Mouse (Mus musculus) embryonic fibroblast, embryonic 13.5 days (primary cell): ENCODE results near the gene Scd3. TPM values are rescaled to one million over a fixed set of nuclear protein-coding genes. Genes with fewer than 3 reads are reported as not detected.
"Not testable (repeated sequence)": the region's sequence is repeated elsewhere in the genome, so short reads cannot be mapped to it uniquely, and the experiment has no call there.

ENCODE experiments used
- H3K27ac ChIP-seq: 2 replicates; pipeline ENCODE4 v1.5.1; 2012; ENCODE audit warnings: low read length, control low read depth, inconsistent platforms; ENCODE audit not compliant: insufficient read depth
- H3K4me1 ChIP-seq: 2 replicates; pipeline ENCODE4 v1.6.1; 2011; ENCODE audit warnings: low read length; ENCODE audit not compliant: control insufficient read depth, insufficient read depth
- H3K4me3 ChIP-seq: 2 replicates; pipeline ENCODE4 v1.5.1; 2011; ENCODE audit warnings: mild to moderate bottlenecking, control low read depth, low read length; ENCODE audit not compliant: insufficient read depth
- CTCF ChIP-seq: IDR thresholded peaks from 2 replicates; pipeline ENCODE4 v1.5.1; 2011; ENCODE audit warnings: mild to moderate bottlenecking, control low read depth, low read length, moderate library complexity, borderline replicate concordance; ENCODE audit not compliant: insufficient read depth
- POLR2A ChIP-seq: IDR thresholded peaks from 2 replicates; pipeline ENCODE4 v1.6.1; 2011; ENCODE audit warnings: low read depth, mild to moderate bottlenecking, control low read depth, low read length, moderate library complexity
- polyA plus RNA-seq: library from polyadenylated mRNA; stranded (reverse); fragments of >200 nt; gene quantifications from 2 replicates; pipeline ENCODE4 v1.2.4, GENCODE M21; 2011; ENCODE audit warnings: low read depth; ENCODE audit not compliant: missing spikeins, insufficient read length

Scd3 gene
- polyA plus RNA-seq, 1 experiment = 0.23 TPM

GRCm38 (mm10) chr19:44251936-44252558 lies 49.0 kb downstream of the Scd3 start:
- Histone ChIP-seq H3K4me3 (no peak overlapping the region), H3K27ac (no peak overlapping the region), H3K4me1 (no peaks in the 10 kb centered on the region)
- TF ChIP-seq POLR2A (no peak), CTCF (no peak)

GRCm38 (mm10) chr19:44254106-44254505 lies 51.0 kb downstream of the Scd3 start:
- H3K27ac ChIP-seq, H3K4me1 ChIP-seq, H3K4me3 ChIP-seq: not testable (repeated sequence)

DNA sequence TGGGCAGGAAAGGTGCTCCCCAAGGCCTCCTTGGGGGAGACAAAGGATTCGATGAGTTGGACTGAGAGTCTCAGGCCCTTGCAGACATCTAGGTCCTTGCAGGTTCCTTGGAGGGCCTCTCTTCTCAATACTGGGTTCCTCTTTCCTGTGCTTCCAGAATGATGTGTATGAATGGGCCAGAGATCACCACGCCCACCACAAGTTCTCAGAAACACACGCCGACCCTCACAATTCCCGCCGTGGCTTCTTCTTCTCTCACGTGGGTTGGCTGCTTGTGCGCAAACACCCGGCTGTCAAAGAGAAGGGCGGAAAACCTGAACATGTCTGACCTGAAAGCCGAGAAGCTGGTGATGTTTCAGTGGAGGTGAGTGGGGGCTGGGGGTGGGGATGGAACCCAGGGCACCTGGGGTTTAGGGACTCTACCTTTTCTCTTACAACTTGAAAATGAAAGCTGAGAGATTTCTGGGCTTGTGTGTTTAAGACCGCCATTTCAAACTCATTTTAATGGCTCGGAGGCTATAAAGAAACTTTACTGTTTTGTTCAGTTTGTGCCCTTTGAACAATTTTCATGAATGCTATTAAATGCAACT lies 54.4 kb downstream of the Scd3 start:
- TF ChIP-seq CTCF (no peak), POLR2A (no peak)

GRCm38 (mm10) chr19:44259484-44259883 lies 56.4 kb downstream of the Scd3 start:
- no peak overlapping the region for H3K4me3 ChIP-seq
- H3K27ac ChIP-seq = no peak overlapping the region
- TF ChIP-seq CTCF (no peak), POLR2A (no peak)
- H3K4me1 ChIP-seq = no peaks in the 10 kb centered on the region; the same call in 1 of the 2 replicates

More for the DNA sequence above, 54.4 kb downstream of the Scd3 start:
- Histone ChIP-seq H3K4me3 (no peak overlapping the region), H3K4me1 (no peaks in the 10 kb centered on the region), H3K27ac (no peak overlapping the region)

DNA sequence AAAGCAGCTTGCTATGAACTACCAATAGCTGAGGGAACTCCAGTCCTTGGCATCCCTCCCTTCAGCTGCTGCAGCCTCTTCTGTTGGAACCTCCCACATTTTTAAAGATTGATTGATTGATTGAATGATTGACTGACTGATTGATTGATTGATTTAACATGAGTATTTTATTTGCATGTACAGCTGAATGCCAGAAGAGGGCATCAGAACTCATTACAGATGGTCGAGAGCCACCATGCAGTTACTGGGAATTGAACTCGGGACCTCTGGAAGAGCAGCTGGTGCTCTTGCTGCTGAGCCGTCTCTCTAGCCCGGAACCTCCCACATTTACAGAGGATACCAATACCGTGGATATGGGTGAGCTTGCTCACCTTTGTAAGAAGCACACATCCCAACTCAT lies 57.4 kb downstream of the Scd3 start:
- Histone ChIP-seq H3K4me3 (no peak overlapping the region), H3K27ac (no peak overlapping the region), H3K4me1 (peaks cover 4% of the 10 kb centered on the region; the same call in 1 of the 2 replicates)

GRCm38 (mm10) chr19:44261774-44262173 lies 58.7 kb downstream of the Scd3 start:
- Histone ChIP-seq H3K4me1 (peaks cover 7% of the 10 kb centered on the region; the same call in 1 of the 2 replicates), H3K27ac (no peak overlapping the region), H3K4me3 (no peak overlapping the region)
- TF ChIP-seq POLR2A (no peak), CTCF (no peak)

More for the DNA sequence above, 57.4 kb downstream of the Scd3 start:
- no peak for TF ChIP-seq CTCF

DNA sequence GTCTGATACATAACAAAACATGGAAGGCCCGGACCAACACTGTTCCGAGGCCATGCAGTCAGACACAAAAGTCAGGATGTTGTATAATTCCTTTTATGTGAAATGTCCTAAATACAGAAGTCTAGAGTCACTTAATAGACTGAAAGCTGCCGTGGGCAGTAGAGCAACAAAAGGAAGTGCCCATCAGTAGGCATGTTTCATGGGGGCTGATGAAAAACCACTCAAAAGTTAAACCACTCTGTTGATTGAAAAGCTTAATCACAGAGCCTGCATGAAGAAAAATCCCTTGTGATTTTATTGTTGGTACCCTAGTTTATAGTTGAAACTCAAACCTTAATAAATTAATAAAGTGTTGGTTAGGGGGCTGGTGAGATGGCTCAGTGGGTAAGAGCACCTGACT lies 60.5 kb downstream of the Scd3 start:
- H3K27ac ChIP-seq = no peak overlapping the region
- no peak for TF ChIP-seq CTCF
- TF ChIP-seq POLR2A = no peak
- no peak overlapping the region for H3K4me3 ChIP-seq
- H3K4me1 ChIP-seq = peaks cover 12% of the 10 kb centered on the region

GRCm38 (mm10) chr19:44264226-44264625 lies 61.2 kb downstream of the Scd3 start:
- H3K4me3 ChIP-seq = no peak overlapping the region
- TF ChIP-seq CTCF (no peak), POLR2A (no peak)
- peaks cover 12% of the 10 kb centered on the region for H3K4me1 ChIP-seq
- H3K27ac ChIP-seq = no peak overlapping the region

- H3K27ac ChIP-seq = peak overlapping the region; percentile 8; the same call in 1 of the 2 replicates
- no peak for TF ChIP-seq CTCF
- TF ChIP-seq POLR2A = no peak
- no peak overlapping the region for H3K4me3 ChIP-seq
- H3K4me1 ChIP-seq = peaks cover 12% of the 10 kb centered on the region
Measured at GRCm38 (mm10) chr19:44265300-44265699, 62.2 kb downstream of the Scd3 start.

DNA sequence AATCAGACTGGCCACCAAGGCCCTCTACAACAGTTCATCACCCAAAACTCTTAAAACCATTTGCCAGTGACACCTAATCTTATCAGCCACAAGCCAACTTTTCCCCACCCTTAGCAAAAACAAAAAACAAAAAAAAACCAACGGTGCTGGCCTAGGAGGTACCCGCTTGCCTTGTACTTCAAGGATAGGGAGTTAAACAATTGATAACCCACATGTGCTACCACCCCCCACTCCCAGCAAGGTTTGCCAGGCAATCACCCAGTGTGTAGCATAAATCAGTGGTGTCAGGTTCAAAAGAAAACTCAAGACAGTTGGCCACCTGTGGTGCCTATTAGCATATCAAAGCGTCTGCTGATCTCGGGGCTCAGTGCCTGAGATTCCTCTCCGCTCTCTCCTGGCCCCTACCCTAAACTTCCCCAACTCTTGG lies 62.9 kb downstream of the Scd3 start:
- Histone ChIP-seq H3K4me1 (peaks cover 12% of the 10 kb centered on the region), H3K27ac (no peak overlapping the region), H3K4me3 (no peak overlapping the region)
- TF ChIP-seq POLR2A = no peak
- no peak for TF ChIP-seq CTCF
